Mouse (Mus musculus) cerebellum, adult 2 months (tissue): ENCODE measurements around the gene Ccdc187. TPM values are rescaled to one million over a fixed set of nuclear protein-coding genes. Genes with fewer than 3 reads are reported as not detected.
A peak's percentile ranks its signal among the peaks of the same experiment; 100 is the strongest.

Experiments used
- DNase-seq, 2 experiments: peaks; one replicate each; pipeline ENCODE4 v3.0.0; 2021
- H3K27ac ChIP-seq: fragments of 200-500 bp; 2 replicates; pipeline ENCODE4 v1.5.1; 2012; ENCODE audit warnings: low read length, control low read depth, inconsistent platforms; ENCODE audit not compliant: insufficient read depth
- H3K27me3 ChIP-seq: fragments of 200-500 bp; 2 replicates; pipeline ENCODE4 v1.6.1; 2012; ENCODE audit warnings: inconsistent platforms, mild to moderate bottlenecking, low read length, moderate library complexity; ENCODE audit not compliant: control insufficient read depth, insufficient read depth
- H3K4me1 ChIP-seq: fragments of 200-500 bp; 2 replicates; pipeline ENCODE4 v1.6.1; 2011; ENCODE audit warnings: low read length; ENCODE audit not compliant: control insufficient read depth, insufficient read depth
- H3K4me3 ChIP-seq: fragments of 200-500 bp; replicated peaks from 2 replicates; pipeline ENCODE3; 2011; ENCODE audit warnings: mild to moderate bottlenecking, low read depth, low read length, control low read depth; ENCODE audit not compliant: insufficient read depth
- CTCF ChIP-seq: fragments of 200-500 bp; IDR thresholded peaks from 2 replicates; pipeline ENCODE4 v1.5.1; 2011; ENCODE audit warnings: low read depth, mild to moderate bottlenecking, control low read depth, low read length, moderate library complexity, borderline replicate concordance; ENCODE audit not compliant: insufficient read depth
- POLR2A ChIP-seq: fragments of 200-500 bp; IDR thresholded peaks from 2 replicates; pipeline ENCODE4 v1.6.1; 2011; ENCODE audit warnings: low read length, control low read depth, borderline replicate concordance; ENCODE audit not compliant: insufficient read depth
- WGBS: fragments of 180-500 bp; shearing (Covaris S2); methylation state at CpG from one replicate; pipeline ENCODE4 v1.1.7; 2018; 5-methylcytosine and 5-hydroxymethylcytosine counted together
- polyA plus RNA-seq: library from polyadenylated mRNA; depleted of rRNA; stranded (reverse); fragments of >200 nt; gene quantifications from 2 replicates; pipeline ENCODE4 v1.2.3, GENCODE M21; 2012

Gene Ccdc187
- polyA plus RNA-seq, 1 experiment: 3.0 TPM

GRCm38 (mm10) chr2:26314281-26315071, 20.1 kb upstream of the Ccdc187 start:
- TF ChIP-seq POLR2A (peak; percentile 66; the same call in 1 of the 2 replicates), CTCF (no peak)
- H3K4me1 ChIP-seq: peaks cover 59% of the 10 kb centered on the region
- H3K4me3 ChIP-seq: peak overlapping the region; percentile 78
- H3K27me3 ChIP-seq: no peaks in the 10 kb centered on the region
- WGBS: 6% methylated on average over 13 of the region's 13 CpGs
- peak; percentile 87 to 93 for DNase-seq
- peak overlapping the region; percentile 98 for H3K27ac ChIP-seq

GRCm38 (mm10) chr2:26313394-26313793, 19.0 kb upstream of the Ccdc187 start:
- WGBS: 43% methylated on average over 1 of the region's 1 CpGs
- Histone ChIP-seq H3K4me3 (no peak overlapping the region), H3K27ac (peak overlapping the region; percentile 98), H3K27me3 (no peaks in the 10 kb centered on the region), H3K4me1 (peaks cover 49% of the 10 kb centered on the region)
- TF ChIP-seq POLR2A (no peak), CTCF (no peak)
- DNase-seq: peak in 1 of 2 experiments; percentile 31

- DNase-seq: peak; percentile 59 to 66
- 39% methylated on average over 2 of the region's 2 CpGs for WGBS
- TF ChIP-seq CTCF (peak; percentile 74; the same call in 1 of the 2 replicates), POLR2A (no peak)
- peak overlapping the region; percentile 21 for H3K27ac ChIP-seq
- peaks cover 44% of the 10 kb centered on the region for H3K4me1 ChIP-seq
- H3K27me3 ChIP-seq: no peaks in the 10 kb centered on the region
- no peak overlapping the region for H3K4me3 ChIP-seq
Observed at GRCm38 (mm10) chr2:26312812-26313211, 18.5 kb upstream of the Ccdc187 start.

- Histone ChIP-seq H3K4me1 (peaks cover 36% of the 10 kb centered on the region), H3K4me3 (no peak overlapping the region), H3K27ac (no peak overlapping the region), H3K27me3 (no peaks in the 10 kb centered on the region)
- no peak for DNase-seq
- TF ChIP-seq CTCF: no peak
- TF ChIP-seq POLR2A: no peak
- 53% methylated on average over 5 of the region's 5 CpGs for WGBS
Observed at GRCm38 (mm10) chr2:26311936-26312335, 17.6 kb upstream of the Ccdc187 start.

GRCm38 (mm10) chr2:26309739-26310138, 15.4 kb upstream of the Ccdc187 start:
- no peak overlapping the region for H3K27ac ChIP-seq

DNA sequence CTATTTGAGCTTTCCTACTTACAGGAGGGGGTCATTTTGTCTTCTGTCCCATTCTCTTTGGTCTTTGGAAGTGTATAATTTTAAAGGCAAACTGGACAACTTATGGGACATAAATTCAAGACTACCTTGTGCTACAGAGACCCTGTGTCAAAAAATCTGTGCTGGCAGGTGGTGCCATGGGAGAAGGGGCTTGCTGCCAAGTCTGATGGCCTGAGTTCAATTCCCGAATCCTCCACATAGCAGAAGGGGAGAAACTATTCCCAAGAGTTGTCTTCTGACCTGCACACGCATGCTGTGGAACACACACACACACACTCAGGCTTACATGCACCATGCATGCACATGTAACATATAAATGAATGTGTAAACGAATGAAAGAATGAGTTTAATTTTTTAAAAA, 12.3 kb upstream of the Ccdc187 start:
- Histone ChIP-seq H3K27me3 (no peaks in the 10 kb centered on the region), H3K4me3 (no peak overlapping the region), H3K27ac (no peak overlapping the region), H3K4me1 (peaks cover 11% of the 10 kb centered on the region; the same call in 1 of the 2 replicates)
- 75% methylated on average over 3 of the region's 3 CpGs for WGBS
- no peak for DNase-seq
- TF ChIP-seq POLR2A (no peak), CTCF (no peak)

More at GRCm38 (mm10) chr2:26309739-26310138, 15.4 kb upstream of the Ccdc187 start:
- 60% methylated on average over 10 of the region's 10 CpGs for WGBS
- DNase-seq: no peak
- Histone ChIP-seq H3K4me1 (peaks cover 31% of the 10 kb centered on the region), H3K4me3 (no peak overlapping the region), H3K27me3 (no peaks in the 10 kb centered on the region)
- TF ChIP-seq POLR2A (no peak), CTCF (no peak)

DNA sequence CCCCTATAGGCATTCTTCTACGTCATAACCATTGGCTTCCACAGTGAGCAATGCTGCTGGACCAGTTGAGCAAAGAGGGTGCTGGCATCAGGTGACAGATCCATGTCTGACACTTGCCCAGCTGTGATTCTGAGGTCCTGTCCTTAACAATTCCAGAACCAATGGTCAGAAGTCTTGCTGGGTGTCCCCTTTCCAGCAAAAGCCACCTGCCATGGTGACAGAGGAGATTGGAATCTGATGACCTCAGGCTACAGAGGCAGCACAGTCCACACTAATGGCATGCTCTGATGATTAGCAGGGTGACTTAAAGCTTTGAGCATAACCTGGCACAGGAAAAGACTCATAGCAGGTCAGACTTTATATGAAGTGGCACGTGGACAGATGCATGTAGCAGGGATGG, 11.2 kb upstream of the Ccdc187 start:
- no peaks in the 10 kb centered on the region for H3K27me3 ChIP-seq
- DNase-seq: no peak
- H3K4me1 ChIP-seq: peaks cover 6% of the 10 kb centered on the region; the same call in 1 of the 2 replicates
- TF ChIP-seq POLR2A (no peak), CTCF (no peak)
- no peak overlapping the region for H3K4me3 ChIP-seq
- no peak overlapping the region for H3K27ac ChIP-seq
- WGBS: 76% methylated on average over 2 of the region's 2 CpGs

DNA sequence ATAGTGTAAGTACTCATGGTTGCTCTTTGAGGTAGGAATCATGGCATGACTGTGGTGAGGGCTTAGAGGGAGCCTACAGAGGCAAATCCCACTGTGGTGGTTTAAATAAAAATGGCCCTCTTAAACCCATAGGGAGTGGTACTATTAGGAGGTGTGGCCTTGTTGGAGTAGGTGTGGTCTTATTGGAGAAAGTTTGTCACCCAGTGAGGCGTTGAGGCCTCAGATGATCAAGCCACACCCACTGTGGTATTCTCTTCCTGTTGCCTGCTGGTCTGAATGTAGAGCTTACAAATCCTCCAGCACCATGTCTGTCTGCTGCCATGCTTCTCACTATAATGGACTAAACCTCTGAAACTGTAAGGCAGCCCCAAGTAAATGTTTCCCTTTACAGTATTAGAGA, 10.4 kb upstream of the Ccdc187 start:
- no peak for DNase-seq
- Histone ChIP-seq H3K4me1 (peaks cover 12% of the 10 kb centered on the region; the same call in 1 of the 2 replicates), H3K27ac (no peak overlapping the region), H3K27me3 (no peaks in the 10 kb centered on the region), H3K4me3 (no peak overlapping the region)
- TF ChIP-seq CTCF (no peak), POLR2A (no peak)
- 76% methylated on average over 1 of the region's 1 CpGs for WGBS
